Mouse (Mus musculus) midbrain, embryonic 11.5 days (tissue): ENCODE measurements around the gene Trub1. TPM values are rescaled to one million over a fixed set of nuclear protein-coding genes. Genes with fewer than 3 reads are reported as not detected.
A peak's percentile ranks its signal among the peaks of the same experiment; 100 is the strongest.

Experiments
- ATAC-seq: fragments of 200-750 bp; cut with Nextera tagmentation; 2 replicates; pipeline ENCODE4 v1.8.0; 2017; ENCODE audit warnings: moderate TSS enrichment, moderate library complexity; ENCODE audit not compliant: low FRiP score
- DNase-seq: peaks from one replicate; pipeline ENCODE4 v3.0.0; 2015; ENCODE audit warnings: low spot score; ENCODE audit errors: missing footprints
- H3K27ac ChIP-seq: fragments of 300-500 bp; sonication (generic); 2 replicates; pipeline ENCODE4 v1.5.1; 2014; ENCODE audit warnings: low read depth, low read length
- H3K27me3 ChIP-seq: fragments of 300-500 bp; sonication (generic); 2 replicates; pipeline ENCODE4 v1.6.1; 2014; ENCODE audit warnings: mild to moderate bottlenecking, low read length, moderate library complexity, mixed read lengths; ENCODE audit not compliant: control insufficient read depth, insufficient read depth
- H3K36me3 ChIP-seq: fragments of 300-500 bp; sonication (generic); 2 replicates; pipeline ENCODE4 v1.6.1; 2014; ENCODE audit warnings: mild to moderate bottlenecking, low read length, moderate library complexity, mixed read lengths; ENCODE audit not compliant: control insufficient read depth, insufficient read depth
- H3K4me1 ChIP-seq: fragments of 300-500 bp; sonication (generic); 2 replicates; pipeline ENCODE4 v1.6.1; 2014; ENCODE audit warnings: low read length; ENCODE audit not compliant: control insufficient read depth, insufficient read depth
- H3K4me2 ChIP-seq: fragments of 300-500 bp; sonication (generic); 2 replicates; pipeline ENCODE4 v1.6.1; 2014; ENCODE audit warnings: mild to moderate bottlenecking, moderate library complexity
- H3K4me3 ChIP-seq: fragments of 300-500 bp; sonication (generic); 2 replicates; pipeline ENCODE4 v1.5.1; 2014; ENCODE audit warnings: low read depth, low read length
- H3K9ac ChIP-seq: fragments of 300-500 bp; sonication (generic); 2 replicates; pipeline ENCODE4 v1.6.1; 2014; ENCODE audit warnings: low read length
- H3K9me3 ChIP-seq: fragments of 300-500 bp; sonication (generic); 2 replicates; pipeline ENCODE4 v1.6.1; 2016; ENCODE audit warnings: low read length; ENCODE audit not compliant: control insufficient read depth
- WGBS: fragments of 180-500 bp; shearing (Covaris S2); extraction: QIAGEN DNeasy Blood & Tissue Kit; methylation state at CpG from one replicate; pipeline ENCODE4 v1.1.7; 2014; 5-methylcytosine and 5-hydroxymethylcytosine counted together
- polyA plus RNA-seq: library from polyadenylated mRNA; unstranded; fragments of >200 nt; fragmentation: Nextera tagmentation; extraction: Ambion mirVana; gene quantifications from 2 replicates; pipeline ENCODE4 v1.2.1, GENCODE M21; 2014

Trub1 gene
- polyA plus RNA-seq, 1 experiment from 2014 or later: 16.4 TPM

- Histone ChIP-seq H3K4me1 (no peaks in the 10 kb centered on the region), H3K9me3 (no peaks in the 10 kb centered on the region), H3K27ac (no peak overlapping the region), H3K4me2 (no peak overlapping the region), H3K36me3 (no peaks in the 10 kb centered on the region), H3K9ac (no peak overlapping the region), H3K27me3 (no peaks in the 10 kb centered on the region), H3K4me3 (no peak overlapping the region)
- DNase-seq (no peak), ATAC-seq (no peak)
Measured at GRCm38 (mm10) chr19:57521721-57522120, 69.0 kb downstream of the Trub1 start.

GRCm38 (mm10) chr19:57523363-57523762 lies 70.7 kb downstream of the Trub1 start:
- Histone ChIP-seq H3K4me1 (no peaks in the 10 kb centered on the region), H3K9me3 (no peaks in the 10 kb centered on the region), H3K27ac (no peak overlapping the region), H3K36me3 (no peaks in the 10 kb centered on the region), H3K4me3 (no peak overlapping the region), H3K4me2 (no peak overlapping the region), H3K27me3 (no peaks in the 10 kb centered on the region), H3K9ac (no peak overlapping the region)
- 80% methylated on average over 17 of the region's 17 CpGs for WGBS
- ATAC-seq: no peak
- DNase-seq: peak; percentile 76

GRCm38 (mm10) chr19:57525693-57526092 lies 73.0 kb downstream of the Trub1 start:
- DNase-seq (no peak), ATAC-seq (no peak)
- Histone ChIP-seq H3K4me1 (no peaks in the 10 kb centered on the region), H3K4me3 (no peak overlapping the region), H3K36me3 (no peaks in the 10 kb centered on the region), H3K27ac (no peak overlapping the region), H3K9ac (no peak overlapping the region), H3K4me2 (no peak overlapping the region), H3K27me3 (no peaks in the 10 kb centered on the region), H3K9me3 (no peaks in the 10 kb centered on the region)
- 84% methylated on average over 2 of the region's 2 CpGs for WGBS

GRCm38 (mm10) chr19:57530212-57530611 lies 77.5 kb downstream of the Trub1 start:
- H3K9ac ChIP-seq: no peak overlapping the region
- DNase-seq (no peak), ATAC-seq (no peak)
- no peak overlapping the region for H3K4me3 ChIP-seq
- WGBS: 90% methylated on average over 4 of the region's 4 CpGs
- H3K9me3 ChIP-seq: no peaks in the 10 kb centered on the region
- no peaks in the 10 kb centered on the region for H3K4me1 ChIP-seq
- H3K4me2 ChIP-seq: no peak overlapping the region
- no peaks in the 10 kb centered on the region for H3K36me3 ChIP-seq
- no peaks in the 10 kb centered on the region for H3K27me3 ChIP-seq
- no peak overlapping the region for H3K27ac ChIP-seq

GRCm38 (mm10) chr19:57534262-57534661 lies 81.5 kb downstream of the Trub1 start:
- H3K36me3 ChIP-seq: no peaks in the 10 kb centered on the region
- H3K9ac ChIP-seq: no peak overlapping the region
- H3K27ac ChIP-seq: no peak overlapping the region
- H3K4me2 ChIP-seq: no peak overlapping the region
- ATAC-seq: no peak
- DNase-seq: no peak
- WGBS: 76% methylated on average over 7 of the region's 7 CpGs
- no peaks in the 10 kb centered on the region for H3K27me3 ChIP-seq
- peaks cover 2% of the 10 kb centered on the region; the same call in 1 of the 2 replicates for H3K4me1 ChIP-seq
- H3K4me3 ChIP-seq: no peak overlapping the region
- no peaks in the 10 kb centered on the region for H3K9me3 ChIP-seq

- Histone ChIP-seq H3K27ac (no peak overlapping the region), H3K4me1 (peaks cover 2% of the 10 kb centered on the region; the same call in 1 of the 2 replicates), H3K4me3 (no peak overlapping the region), H3K9me3 (no peaks in the 10 kb centered on the region), H3K9ac (no peak overlapping the region), H3K4me2 (no peak overlapping the region), H3K36me3 (no peaks in the 10 kb centered on the region), H3K27me3 (no peaks in the 10 kb centered on the region)
- no peak for DNase-seq
- no peak for ATAC-seq
- 56% methylated on average over 5 of the region's 5 CpGs for WGBS
Measured at GRCm38 (mm10) chr19:57536512-57536911, 83.8 kb downstream of the Trub1 start.

- no peaks in the 10 kb centered on the region for H3K9me3 ChIP-seq
- H3K4me2 ChIP-seq: no peak overlapping the region
- H3K4me1 ChIP-seq: peaks cover 2% of the 10 kb centered on the region; the same call in 1 of the 2 replicates
- H3K27me3 ChIP-seq: no peaks in the 10 kb centered on the region
- H3K36me3 ChIP-seq: no peaks in the 10 kb centered on the region
- H3K4me3 ChIP-seq: no peak overlapping the region
- 82% methylated on average over 7 of the region's 7 CpGs for WGBS
- ATAC-seq (0 out of 2 replicates have a peak, but pooled peaks have one; percentile 40), DNase-seq (no peak)
- no peak overlapping the region for H3K9ac ChIP-seq
- no peak overlapping the region for H3K27ac ChIP-seq
Measured at GRCm38 (mm10) chr19:57537510-57538182, 84.9 kb downstream of the Trub1 start.

GRCm38 (mm10) chr19:57540118-57540517 lies 87.4 kb downstream of the Trub1 start:
- WGBS: 90% methylated on average over 11 of the region's 11 CpGs
- H3K27me3 ChIP-seq: no peaks in the 10 kb centered on the region
- no peaks in the 10 kb centered on the region for H3K9me3 ChIP-seq
- H3K4me2 ChIP-seq: no peak overlapping the region
- H3K9ac ChIP-seq: no peak overlapping the region
- peaks cover 2% of the 10 kb centered on the region; the same call in 1 of the 2 replicates for H3K4me1 ChIP-seq
- H3K36me3 ChIP-seq: no peaks in the 10 kb centered on the region
- no peak for ATAC-seq
- no peak overlapping the region for H3K4me3 ChIP-seq
- no peak for DNase-seq
- H3K27ac ChIP-seq: no peak overlapping the region
